Mouse (Mus musculus) liver, embryonic 14.5 days (tissue): ENCODE data around the gene Zfp64.

Experiments
- CTCF ChIP-seq: IDR thresholded peaks from 2 replicates; pipeline ENCODE4 v1.5.1; 2016; ENCODE audit warnings: antibody characterized with exemption, low read depth, control low read depth
- EP300 ChIP-seq: IDR thresholded peaks from 2 replicates; pipeline ENCODE4 v1.6.1; 2016; ENCODE audit warnings: antibody characterized with exemption, low read depth

DNA sequence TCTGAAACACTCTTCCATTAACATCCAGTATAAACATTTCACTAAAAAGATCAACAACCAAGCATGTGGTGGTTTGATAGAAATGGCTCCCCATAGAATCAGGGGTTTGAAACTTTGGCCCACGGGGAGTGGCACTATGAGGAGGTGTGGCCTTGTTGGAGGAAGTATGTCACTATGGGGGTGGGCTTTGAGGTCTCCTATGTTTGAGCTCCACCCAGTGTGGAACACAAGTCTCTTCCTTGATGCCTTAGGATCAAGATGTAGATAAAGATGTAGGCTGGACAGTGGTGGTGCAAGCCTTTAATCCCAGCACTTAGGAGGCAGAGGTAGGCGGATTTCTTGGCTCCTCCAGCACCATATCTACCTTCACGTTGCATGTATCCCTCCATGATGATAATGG is 5.4 kb upstream of the Zfp64 start:
- TF ChIP-seq EP300 (no peak), CTCF (no peak)
